Mouse (Mus musculus): Measurements from ENCODE around the gene Vmn1r86. TPM values are rescaled to one million over a fixed set of nuclear protein-coding genes. Genes with fewer than 3 reads are reported as not detected.
"Not testable (repeated sequence)": the region's sequence is repeated elsewhere in the genome, so short reads cannot be mapped to it uniquely, and the experiment has no call there.

Gene Vmn1r86
- not detected in 2 replicates for polyA plus RNA-seq (2012; rRNA removed)

DNA sequence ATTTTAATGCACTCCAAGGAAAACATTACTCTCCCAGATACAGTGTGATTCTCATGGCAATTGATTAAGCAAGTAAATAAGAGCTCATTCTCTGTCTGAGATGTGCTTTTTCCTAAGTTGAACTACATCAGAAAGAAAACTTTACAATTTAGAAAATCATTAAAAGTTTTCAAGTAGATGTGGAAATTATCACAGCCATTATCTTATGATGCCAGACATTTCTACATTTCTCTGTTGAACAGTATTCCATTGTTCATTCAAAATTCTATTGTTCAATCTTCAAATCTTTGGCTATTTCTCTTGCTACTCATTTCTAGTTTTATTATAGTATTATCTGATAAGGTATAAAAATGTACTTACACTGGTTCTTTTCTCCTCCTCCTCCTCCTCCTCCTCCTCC lies at the start of gene Vmn1r86:
Gene Vmn1r86 (minus strand): TSS at position 101 of the 400 bp plus-strand sequence.
- Histone ChIP-seq H3K27me3 (ENCODE audit: control insufficient read depth, insufficient read depth, low read length) (no peaks in the 10 kb centered on the region), H3K4me3 (replicated peaks; ENCODE audit: insufficient read depth, low read depth, low read length) (no peak within 1 kb of the TSS), H3K4me1 (ENCODE audit: control insufficient read depth, insufficient read depth, low read length) (no peaks in the 10 kb centered on the region), H3K27ac (ENCODE audit: insufficient read depth, low read length) (no peak within 1 kb of the TSS)
- DNase-seq: no peak
- TF ChIP-seq CTCF (IDR thresholded peaks at IDR 0.05; ENCODE audit: borderline replicate concordance, insufficient read depth, low read depth, low read length) (no peak), POLR2A (IDR thresholded peaks at IDR 0.05; ENCODE audit: borderline replicate concordance, insufficient read depth, low read length) (no peak)

DNA sequence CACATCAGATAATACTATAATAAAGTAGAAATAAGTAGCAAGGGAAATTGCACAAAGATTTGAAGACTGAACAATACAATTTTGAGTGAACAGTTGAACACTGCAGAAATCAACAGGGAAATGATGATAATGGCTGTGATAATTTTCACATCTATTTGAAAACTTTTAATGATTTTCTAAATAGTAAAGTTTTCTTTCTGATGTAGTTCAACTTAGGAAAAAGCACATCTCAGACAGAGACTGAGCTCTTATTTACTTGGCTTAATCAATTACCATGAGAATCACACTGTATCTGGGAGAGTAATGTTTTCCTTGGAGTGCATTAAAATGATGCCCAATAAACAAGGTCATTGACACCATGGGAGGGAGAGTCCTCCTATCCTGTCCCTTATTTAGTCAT lies 39.6 kb upstream of the Vmn1r86 start, which contains the start of gene Vmn1r88:
Gene Vmn1r88 (plus strand): TSS at position 301 of the 400 bp plus-strand sequence.
- Histone ChIP-seq H3K4me1 (ENCODE audit: control insufficient read depth, insufficient read depth, low read length) (no peaks in the 10 kb centered on the region), H3K4me3 (replicated peaks; ENCODE audit: insufficient read depth, low read depth, low read length) (no peak within 1 kb of the TSS), H3K27me3 (ENCODE audit: control insufficient read depth, insufficient read depth, low read length) (no peaks in the 10 kb centered on the region), H3K27ac (ENCODE audit: insufficient read depth, low read length) (no peak within 1 kb of the TSS)
- TF ChIP-seq POLR2A (IDR thresholded peaks at IDR 0.05; ENCODE audit: borderline replicate concordance, insufficient read depth, low read length): no peak
- TF ChIP-seq CTCF (IDR thresholded peaks at IDR 0.05; ENCODE audit: borderline replicate concordance, insufficient read depth, low read depth, low read length): no peak
- DNase-seq: no peak

DNA sequence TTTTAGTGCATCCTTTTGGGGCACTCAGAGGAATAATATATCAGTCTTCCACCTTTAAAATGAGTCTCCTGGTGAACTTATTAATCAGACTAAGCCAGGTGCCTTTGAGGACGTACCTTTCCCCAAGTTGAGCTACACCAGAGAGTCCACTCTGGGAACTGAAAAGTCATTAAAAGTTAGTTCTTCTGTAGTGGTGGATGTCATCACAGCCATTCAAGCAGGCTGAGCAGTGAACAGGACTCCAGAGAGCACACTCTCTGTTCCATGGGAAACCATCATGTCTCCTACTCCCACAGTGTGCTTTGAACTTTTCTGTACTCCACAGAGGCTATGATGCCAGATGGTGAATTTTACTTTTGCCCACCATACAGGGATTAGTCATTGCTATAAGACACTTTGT lies 20.3 kb upstream of the Vmn1r86 start, which contains the start of gene Vmn1r87:
Gene Vmn1r87 (minus strand): TSS at position 101 of the 400 bp plus-strand sequence.
- TF ChIP-seq CTCF (IDR thresholded peaks at IDR 0.05; ENCODE audit: borderline replicate concordance, insufficient read depth, low read depth, low read length) (no peak), POLR2A (IDR thresholded peaks at IDR 0.05; ENCODE audit: borderline replicate concordance, insufficient read depth, low read length) (no peak)
- H3K27me3 ChIP-seq (ENCODE audit: control insufficient read depth, insufficient read depth, low read length): no peaks in the 10 kb centered on the region
- H3K4me1 ChIP-seq (ENCODE audit: control insufficient read depth, insufficient read depth, low read length): no peaks in the 10 kb centered on the region
- WGBS: 65% methylated on average over 1 of the region's 1 CpGs
- no peak within 1 kb of the TSS for H3K4me3 ChIP-seq (replicated peaks; ENCODE audit: insufficient read depth, low read depth, low read length)
- no peak for DNase-seq
- H3K27ac ChIP-seq (ENCODE audit: insufficient read depth, low read length): no peak within 1 kb of the TSS

DNA sequence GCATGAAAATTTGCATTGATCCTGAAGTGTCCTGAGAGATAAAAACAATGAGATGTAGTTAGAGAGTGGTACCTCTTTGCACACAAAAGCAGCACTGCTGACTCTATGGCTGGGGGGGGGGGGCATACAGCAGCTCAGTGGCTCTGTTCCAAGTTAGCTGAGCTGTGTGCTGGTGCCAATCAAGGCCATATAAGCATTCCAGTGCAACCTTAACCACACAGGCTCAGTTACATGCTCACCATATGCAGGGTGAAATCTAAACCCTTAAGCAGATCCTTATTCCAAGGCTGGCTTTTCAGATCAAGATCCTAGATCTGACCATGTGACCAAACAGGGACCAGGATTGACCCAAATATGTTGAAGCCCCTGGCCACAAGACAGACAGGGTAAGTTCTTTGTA lies 17.6 kb upstream of the Vmn1r86 start:
- H3K27ac ChIP-seq (ENCODE audit: insufficient read depth, low read length): no peak overlapping the region
- TF ChIP-seq POLR2A (IDR thresholded peaks at IDR 0.05; ENCODE audit: borderline replicate concordance, insufficient read depth, low read length) (no peak), CTCF (IDR thresholded peaks at IDR 0.05; ENCODE audit: borderline replicate concordance, insufficient read depth, low read depth, low read length) (no peak)
- DNase-seq: no peak
- H3K27me3 ChIP-seq (ENCODE audit: control insufficient read depth, insufficient read depth, low read length): no peaks in the 10 kb centered on the region
- no peak overlapping the region for H3K4me3 ChIP-seq (replicated peaks; ENCODE audit: insufficient read depth, low read depth, low read length)
- no peaks in the 10 kb centered on the region for H3K4me1 ChIP-seq (ENCODE audit: control insufficient read depth, insufficient read depth, low read length)

DNA sequence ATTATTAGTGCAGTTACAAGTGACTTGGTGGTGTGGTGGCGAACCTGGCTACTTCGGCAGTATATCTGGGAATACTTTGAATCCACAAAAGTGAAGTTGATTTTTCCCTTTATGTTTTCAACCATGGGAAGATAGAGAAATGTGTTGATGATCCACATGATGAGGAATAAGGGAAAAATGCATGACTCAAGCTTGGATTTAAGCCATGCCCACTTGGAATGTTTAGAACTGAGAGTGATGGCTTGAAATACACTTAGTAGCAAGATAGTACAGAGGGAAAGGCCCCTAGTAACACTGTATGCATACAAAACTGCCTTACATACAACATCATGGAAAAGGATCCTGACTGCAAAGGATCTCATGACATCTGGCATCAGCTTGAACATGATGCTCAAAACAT lies 12.1 kb upstream of the Vmn1r86 start:
- DNase-seq: no peak
- no peak overlapping the region for H3K27ac ChIP-seq (ENCODE audit: insufficient read depth, low read length)

DNA sequence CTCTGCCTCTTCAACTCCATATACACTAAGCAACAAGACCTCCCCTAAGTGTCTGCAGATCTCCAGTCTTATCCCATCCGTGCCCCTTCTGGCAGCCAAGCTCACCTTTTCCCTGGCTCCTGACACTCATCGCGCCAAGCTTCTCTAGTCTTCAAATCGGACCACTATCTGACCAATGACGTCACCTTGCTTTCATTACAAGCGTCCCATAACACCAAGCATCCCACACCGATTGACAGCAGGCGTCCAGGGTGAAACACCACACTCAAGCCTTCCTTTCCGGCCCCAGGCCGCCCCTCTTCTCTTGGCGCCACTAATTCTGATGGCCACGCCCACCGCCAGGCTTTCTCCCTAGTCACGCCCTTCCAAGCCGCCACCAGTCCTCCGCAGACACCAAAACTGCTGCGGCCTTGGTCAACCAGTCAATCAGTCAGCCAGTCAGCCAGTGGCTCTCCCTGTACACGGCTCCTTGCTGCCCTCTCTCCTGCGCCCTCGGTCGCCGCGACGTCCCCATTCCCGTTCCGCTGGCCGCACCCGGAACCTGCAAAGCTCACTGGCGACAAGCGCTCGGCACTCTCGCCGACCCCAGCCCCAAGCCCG lies 3.9 kb upstream of the Vmn1r86 start:
- H3K27ac ChIP-seq (ENCODE audit: insufficient read depth, low read length); H3K4me3 ChIP-seq (replicated peaks; ENCODE audit: insufficient read depth, low read depth, low read length); H3K4me1 ChIP-seq (ENCODE audit: control insufficient read depth, insufficient read depth, low read length); H3K27me3 ChIP-seq (ENCODE audit: control insufficient read depth, insufficient read depth, low read length): not testable (repeated sequence)
- peak; percentile 3 to 24 for DNase-seq
- 3% methylated on average over 21 of the region's 34 CpGs for WGBS

More for the DNA sequence above, 12.1 kb upstream of the Vmn1r86 start:
- TF ChIP-seq POLR2A (IDR thresholded peaks at IDR 0.05; ENCODE audit: borderline replicate concordance, insufficient read depth, low read length) (no peak), CTCF (IDR thresholded peaks at IDR 0.05; ENCODE audit: borderline replicate concordance, insufficient read depth, low read depth, low read length) (no peak)
- Histone ChIP-seq H3K27me3 (ENCODE audit: control insufficient read depth, insufficient read depth, low read length) (no peaks in the 10 kb centered on the region), H3K4me3 (replicated peaks; ENCODE audit: insufficient read depth, low read depth, low read length) (no peak overlapping the region), H3K4me1 (ENCODE audit: control insufficient read depth, insufficient read depth, low read length) (no peaks in the 10 kb centered on the region)
- 85% methylated on average over 2 of the region's 2 CpGs for WGBS

DNA sequence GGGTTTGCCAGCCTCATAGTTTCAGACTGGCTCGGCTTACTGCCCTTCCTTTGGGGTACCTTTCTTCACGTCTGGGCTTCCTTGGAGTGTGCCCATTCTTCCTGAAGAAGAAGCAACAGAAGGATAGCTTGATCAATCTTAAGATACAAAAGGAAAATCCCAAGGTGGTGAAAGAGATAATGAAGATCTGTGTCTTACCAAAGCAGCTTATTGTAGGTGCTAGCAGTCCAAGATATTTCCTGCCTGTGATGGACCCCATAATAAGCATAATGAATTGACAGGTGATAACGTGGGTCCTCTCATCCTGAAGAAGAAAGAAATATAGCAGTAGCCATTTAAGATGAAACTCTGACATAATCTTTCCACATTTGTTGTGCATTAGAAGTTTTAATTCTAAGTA lies 24.6 kb downstream of the Vmn1r86 start, which contains the start of gene Vmn1r85:
Gene Vmn1r85 (minus strand): TSS at position 101 of the 400 bp plus-strand sequence.
- H3K4me1 ChIP-seq (ENCODE audit: control insufficient read depth, insufficient read depth, low read length): no peaks in the 10 kb centered on the region
- WGBS: 44% methylated on average over 3 of the region's 3 CpGs
- H3K27ac ChIP-seq (ENCODE audit: insufficient read depth, low read length): no peak within 1 kb of the TSS
- no peak for DNase-seq
- no peak for TF ChIP-seq CTCF (IDR thresholded peaks at IDR 0.05; ENCODE audit: borderline replicate concordance, insufficient read depth, low read depth, low read length)
- no peak for TF ChIP-seq POLR2A (IDR thresholded peaks at IDR 0.05; ENCODE audit: borderline replicate concordance, insufficient read depth, low read length)
- no peaks in the 10 kb centered on the region for H3K27me3 ChIP-seq (ENCODE audit: control insufficient read depth, insufficient read depth, low read length)
- H3K4me3 ChIP-seq (replicated peaks; ENCODE audit: insufficient read depth, low read depth, low read length): no peak within 1 kb of the TSS

DNA sequence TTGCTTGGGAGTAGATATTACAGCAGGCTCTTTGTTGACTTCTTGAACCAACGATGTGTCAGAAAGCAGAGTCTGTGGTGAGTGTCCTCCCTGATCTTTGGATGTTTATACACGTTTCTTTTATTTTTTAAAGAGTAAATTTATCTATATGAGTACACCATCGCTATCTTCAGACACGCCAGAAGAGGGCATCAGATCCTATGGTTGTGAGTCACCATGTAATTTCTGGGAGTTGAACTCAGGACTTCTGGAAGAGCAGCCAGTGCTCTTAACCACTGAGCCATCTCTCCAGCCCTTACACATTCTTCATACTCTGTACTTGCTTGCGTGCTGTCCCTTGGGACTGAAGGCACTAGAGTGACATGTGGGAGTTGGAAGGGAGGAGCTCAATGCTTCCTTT lies 47.4 kb downstream of the Vmn1r86 start:
- WGBS: 53% methylated on average over 5 of the region's 5 CpGs
- H3K4me3 ChIP-seq (replicated peaks; ENCODE audit: insufficient read depth, low read depth, low read length): no peak overlapping the region
- no peaks in the 10 kb centered on the region for H3K27me3 ChIP-seq (ENCODE audit: control insufficient read depth, insufficient read depth, low read length)
- H3K4me1 ChIP-seq (ENCODE audit: control insufficient read depth, insufficient read depth, low read length): no peaks in the 10 kb centered on the region
- TF ChIP-seq CTCF (IDR thresholded peaks at IDR 0.05; ENCODE audit: borderline replicate concordance, insufficient read depth, low read depth, low read length) (no peak), POLR2A (IDR thresholded peaks at IDR 0.05; ENCODE audit: borderline replicate concordance, insufficient read depth, low read length) (no peak)
- H3K27ac ChIP-seq (ENCODE audit: insufficient read depth, low read length): no peak overlapping the region
- no peak for DNase-seq

DNA sequence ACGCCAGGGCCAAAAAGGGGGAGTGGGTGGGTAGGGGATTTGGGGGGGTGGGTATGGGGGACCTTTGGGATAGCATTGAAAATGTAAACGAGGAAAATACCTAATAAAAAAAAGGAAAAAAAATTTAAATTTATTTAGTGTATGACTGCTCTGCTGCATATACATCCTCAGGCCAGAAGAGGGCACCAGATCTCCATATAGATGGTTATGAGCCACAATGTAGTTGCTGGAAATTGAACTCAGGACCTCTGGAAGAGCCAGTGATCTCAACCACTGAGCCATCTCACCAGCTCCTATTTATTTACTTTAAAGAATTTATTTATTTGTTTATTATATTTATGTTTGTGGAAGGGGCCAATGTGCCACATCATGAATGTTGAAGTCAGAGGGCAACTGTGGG lies 56.3 kb downstream of the Vmn1r86 start:
- DNase-seq; H3K27ac ChIP-seq (ENCODE audit: insufficient read depth, low read length); H3K4me3 ChIP-seq (replicated peaks; ENCODE audit: insufficient read depth, low read depth, low read length); H3K27me3 ChIP-seq (ENCODE audit: control insufficient read depth, insufficient read depth, low read length); H3K4me1 ChIP-seq (ENCODE audit: control insufficient read depth, insufficient read depth, low read length): not testable (repeated sequence)
- WGBS: 43% methylated on average over 2 of the region's 2 CpGs
